Mouse (Mus musculus): Measurements from ENCODE around the gene Scn10a.

DNA sequence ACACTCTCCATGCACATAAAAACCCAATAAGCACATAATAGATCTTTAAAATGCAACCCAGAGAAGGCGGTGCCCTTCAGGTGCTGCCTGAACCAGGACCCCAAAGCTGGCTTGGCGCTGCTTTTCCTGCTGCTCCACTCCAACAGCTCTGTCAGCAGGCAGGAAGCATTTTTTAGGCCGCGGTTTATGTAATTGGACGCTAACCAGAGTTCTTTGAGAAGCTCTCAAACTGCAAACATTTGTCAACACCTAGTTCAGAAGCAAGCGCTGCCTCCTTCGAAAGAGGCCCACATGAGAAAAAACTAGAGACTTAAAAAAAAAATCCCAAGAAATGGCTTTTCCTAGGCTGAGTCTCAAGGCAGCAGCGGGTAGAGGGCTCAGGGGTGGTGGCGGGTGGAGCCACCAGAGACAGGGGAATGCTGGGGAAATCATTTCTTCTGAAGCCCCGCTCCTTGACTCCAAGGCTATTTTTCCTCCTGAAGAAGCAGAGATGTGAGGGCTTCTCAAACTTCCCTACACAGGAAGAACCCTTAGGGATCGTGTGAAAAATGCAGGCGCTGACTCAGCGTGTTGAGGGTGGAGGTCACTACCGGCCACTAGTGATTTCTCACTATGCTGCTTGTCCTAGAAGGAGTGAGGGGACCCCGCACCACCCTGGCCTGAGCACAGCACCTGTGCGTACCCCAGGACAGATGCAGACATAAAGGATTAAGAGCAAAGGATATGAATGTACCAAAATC, 159.4 kb downstream of the Scn10a start:
- TF ChIP-seq USF2 (conservative IDR thresholded peaks at IDR 0.05; ENCODE audit: low read depth, low read length) (no peak), ETS1 (conservative IDR thresholded peaks at IDR 0.05; ENCODE audit: low read depth, low read length) (no peak), EP300 (IDR thresholded peaks at IDR 0.05; ENCODE audit: low read length) (no peak)
